Mouse (Mus musculus) spleen, adult 2 months (tissue): Measurements from ENCODE around the gene Vmn1r42. TPM values are rescaled to one million over a fixed set of nuclear protein-coding genes. Genes with fewer than 3 reads are reported as not detected.

Experiments
- DNase-seq, 2 experiments: peaks; one replicate each; pipeline versions ENCODE4 v3.0.0 to v3.0.0-alpha.2; 2012 to 2021; ENCODE audit warnings: low spot score in 2 of 2, low read depth in 1 of 2
- H3K27ac ChIP-seq: fragments of 200-500 bp; 2 replicates; pipeline ENCODE4 v1.5.1; 2012; ENCODE audit warnings: low read length, inconsistent platforms; ENCODE audit not compliant: insufficient read depth
- H3K27me3 ChIP-seq: fragments of 200-500 bp; 2 replicates; pipeline ENCODE4 v1.6.1; 2012; ENCODE audit warnings: mild to moderate bottlenecking, moderate library complexity, low read length, inconsistent platforms; ENCODE audit not compliant: control insufficient read depth, insufficient read depth
- H3K36me3 ChIP-seq: fragments of 200-500 bp; 2 replicates; pipeline ENCODE4 v1.6.1; 2012; ENCODE audit warnings: mild to moderate bottlenecking, low read length, inconsistent platforms; ENCODE audit not compliant: control insufficient read depth, insufficient read depth
- H3K4me1 ChIP-seq: fragments of 200-500 bp; 2 replicates; pipeline ENCODE4 v1.6.1; 2011; ENCODE audit warnings: inconsistent platforms; ENCODE audit not compliant: control insufficient read depth, insufficient read depth, insufficient read length
- H3K4me3 ChIP-seq: fragments of 200-500 bp; 2 replicates; pipeline ENCODE4 v1.5.1; 2011; ENCODE audit warnings: mild to moderate bottlenecking, inconsistent platforms; ENCODE audit not compliant: insufficient read depth, insufficient read length; ENCODE audit errors: extremely low read depth
- CTCF ChIP-seq: fragments of 200-500 bp; IDR thresholded peaks from 2 replicates; pipeline ENCODE4 v1.5.1; 2011; ENCODE audit warnings: mild to moderate bottlenecking, inconsistent platforms; ENCODE audit not compliant: insufficient read depth, insufficient read length, insufficient replicate concordance; ENCODE audit errors: extremely low read depth
- POLR2A ChIP-seq: fragments of 200-500 bp; IDR thresholded peaks from 2 replicates; pipeline ENCODE4 v1.6.1; 2011; ENCODE audit warnings: low read depth, low read length, inconsistent platforms
- WGBS: fragments of 180-500 bp; shearing (Covaris S2); methylation state at CpG from one replicate; pipeline ENCODE4 v1.1.7; 2018; 5-methylcytosine and 5-hydroxymethylcytosine counted together
- polyA plus RNA-seq: library from polyadenylated mRNA; depleted of rRNA; stranded (reverse); fragments of >200 nt; gene quantifications from 2 replicates; pipeline ENCODE4 v1.2.3, GENCODE M21; 2012; rRNA removed

Vmn1r42 gene
- polyA plus RNA-seq, 1 experiment, result not detected

DNA sequence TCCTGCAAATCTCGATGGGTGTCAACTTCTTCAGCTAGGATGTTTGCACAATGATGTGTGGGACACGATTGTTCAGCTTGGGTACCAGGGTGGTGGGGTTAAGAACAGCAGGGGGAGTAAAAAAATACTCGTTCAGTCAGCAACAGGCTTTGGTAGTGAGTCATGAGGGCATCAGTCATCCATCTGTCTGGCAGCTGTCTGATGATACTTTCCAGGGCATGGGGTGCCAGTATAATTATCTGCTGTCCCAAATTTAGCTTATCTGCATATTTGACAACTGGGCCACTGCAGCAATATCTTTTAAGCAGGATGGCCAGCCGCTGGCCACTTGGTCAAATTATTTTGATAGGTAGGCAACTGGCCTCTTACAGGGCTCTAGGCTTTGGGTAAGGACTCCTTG is 12.4 kb downstream of the Vmn1r42 start:
- WGBS, result 75% methylated on average over 4 of the region's 4 CpGs
- DNase-seq, result no peak
- H3K27me3 ChIP-seq, result no peaks in the 10 kb centered on the region
- TF ChIP-seq CTCF, result no peak
- H3K4me1 ChIP-seq, result no peaks in the 10 kb centered on the region
- no peak overlapping the region for H3K4me3 ChIP-seq
- H3K36me3 ChIP-seq, result no peaks in the 10 kb centered on the region
- H3K27ac ChIP-seq, result no peak overlapping the region

DNA sequence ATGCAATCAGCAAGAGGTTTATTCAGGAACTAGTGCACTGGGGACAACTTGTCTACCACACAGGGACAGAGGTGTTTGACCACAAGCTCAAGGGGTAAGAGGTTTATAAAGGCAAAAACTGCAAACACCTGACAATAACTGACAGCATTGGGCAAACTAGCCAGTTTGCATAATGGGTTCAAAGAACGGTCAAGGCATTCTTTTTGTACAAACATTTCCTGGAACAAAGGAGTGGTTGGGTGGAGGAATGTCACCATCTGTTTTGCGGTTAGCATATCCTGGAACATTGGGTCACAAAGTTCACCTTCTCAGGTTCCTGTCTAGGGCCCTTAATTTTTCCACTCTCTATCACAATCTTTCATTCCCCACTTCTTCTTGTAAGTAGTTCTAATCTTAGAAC is 16.4 kb downstream of the Vmn1r42 start:
- no peak for TF ChIP-seq POLR2A
- Histone ChIP-seq H3K27ac (no peak overlapping the region), H3K4me3 (no peak overlapping the region), H3K36me3 (no peaks in the 10 kb centered on the region), H3K27me3 (no peaks in the 10 kb centered on the region), H3K4me1 (no peaks in the 10 kb centered on the region)
- DNase-seq, result no peak
- WGBS, result 80% methylated on average over 2 of the region's 2 CpGs

DNA sequence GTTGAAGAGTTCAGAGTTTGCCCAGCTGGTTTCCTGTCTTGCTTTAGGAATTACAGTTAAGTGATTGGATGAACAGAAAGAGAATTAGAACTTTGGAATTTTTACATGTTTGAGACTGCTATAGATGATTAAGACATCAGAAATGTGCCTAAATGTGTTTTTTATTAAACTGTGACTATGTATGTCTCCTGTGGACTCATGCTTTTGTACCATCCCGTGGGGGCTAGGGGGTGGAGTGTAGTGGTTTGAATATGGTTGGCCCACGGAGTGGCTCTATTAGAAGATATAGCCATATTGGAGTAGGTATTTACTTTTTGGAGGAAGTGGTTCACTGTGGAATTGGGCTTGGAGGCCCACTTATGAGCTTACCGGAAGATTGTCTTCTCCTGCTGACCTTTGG is 18.7 kb downstream of the Vmn1r42 start:
- no peak for DNase-seq
- Histone ChIP-seq H3K4me1 (no peaks in the 10 kb centered on the region), H3K36me3 (no peaks in the 10 kb centered on the region), H3K27me3 (no peaks in the 10 kb centered on the region), H3K27ac (no peak overlapping the region), H3K4me3 (no peak overlapping the region)
- WGBS, result 80% methylated on average over 3 of the region's 3 CpGs
- no peak for TF ChIP-seq POLR2A
- no peak for TF ChIP-seq CTCF

Other genes with a start within 250 kb of the Vmn1r42 start
- gene Txnrd3, start 232.4 kb downstream of the Vmn1r42 start, polyA plus RNA-seq, result 2.9 and 4.1 TPM in 2 replicates
- gene Vmn1r40, start 168.9 kb downstream of the Vmn1r42 start, polyA plus RNA-seq, result not detected in 2 replicates
- gene Vmn1r41, start 135.6 kb downstream of the Vmn1r42 start, polyA plus RNA-seq, result not detected in 2 replicates
- gene Vmn1r43, start within 50 bp of the Vmn1r42 start, polyA plus RNA-seq, result not detected in 2 replicates
- gene Vmn1r44, start 7.2 kb upstream of the Vmn1r42 start, polyA plus RNA-seq, result not detected in 2 replicates
- gene Vmn1r45, start 64.2 kb upstream of the Vmn1r42 start, polyA plus RNA-seq, result not detected in 2 replicates
- gene Vmn1r46, start 92.9 kb upstream of the Vmn1r42 start, polyA plus RNA-seq, result not detected in 2 replicates
- gene Vmn1r47, start 139.7 kb upstream of the Vmn1r42 start, polyA plus RNA-seq, result not detected in 2 replicates
- gene Vmn1r48, start 160.4 kb upstream of the Vmn1r42 start, polyA plus RNA-seq, result not detected in 2 replicates
- not detected in 2 replicates for gene Vmn1r49, start 202.1 kb upstream of the Vmn1r42 start, polyA plus RNA-seq
- not detected in 2 replicates for gene Vmn1r50, start 225.0 kb upstream of the Vmn1r42 start, polyA plus RNA-seq
- gene Vmn1r51, start 246.2 kb upstream of the Vmn1r42 start, polyA plus RNA-seq, result not detected in 2 replicates